Mouse (Mus musculus): ENCODE data around the gene Hmgcll1. TPM values are rescaled to one million over a fixed set of nuclear protein-coding genes. Genes with fewer than 3 reads are reported as not detected.

Hmgcll1 gene
- polyA plus RNA-seq, 1 experiment from 2014 or later = 30.4 TPM

DNA sequence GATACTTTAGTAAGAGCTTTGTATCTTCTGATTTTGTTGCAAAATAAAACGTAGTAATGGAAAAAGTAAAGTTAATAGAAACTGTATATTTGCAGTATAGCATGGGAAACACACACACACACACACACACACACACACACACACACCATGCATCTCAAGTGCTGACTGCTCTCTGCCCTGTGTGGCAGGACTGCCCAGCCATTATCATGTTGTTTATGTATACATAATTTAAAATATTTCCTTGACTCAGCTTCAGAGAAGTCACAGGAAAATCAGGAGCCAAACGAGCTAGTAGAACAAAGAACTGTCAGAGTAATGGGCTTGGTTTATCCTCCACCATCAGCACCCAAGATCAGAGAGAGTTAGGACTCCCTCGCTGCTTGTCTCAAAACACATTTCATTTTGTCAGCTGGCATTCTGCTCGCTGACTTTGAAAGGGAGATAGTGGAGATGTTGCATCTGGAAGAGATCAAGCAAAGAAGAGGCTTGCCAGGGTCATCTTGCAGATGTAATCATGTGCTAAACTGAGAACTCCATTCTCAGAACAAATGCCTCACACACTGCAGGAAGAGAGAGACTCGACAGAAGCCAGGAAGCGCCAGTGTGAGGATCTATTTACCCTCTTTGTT lies 7.2 kb upstream of the Hmgcll1 start:
- Histone ChIP-seq H3K36me3 (ENCODE audit: control insufficient read depth, insufficient read depth, low read length) (no peaks in the 10 kb centered on the region), H3K4me3 (replicated peaks; ENCODE audit: low read depth, low read length) (no peak overlapping the region), H3K27ac (replicated peaks; ENCODE audit: low read depth, low read length) (no peak overlapping the region), H3K27me3 (ENCODE audit: control insufficient read depth, insufficient read depth, low read length) (no peaks in the 10 kb centered on the region), H3K4me1 (ENCODE audit: control insufficient read depth, insufficient read depth, low read length) (no peaks in the 10 kb centered on the region), H3K9me3 (ENCODE audit: control insufficient read depth, low read length) (no peaks in the 10 kb centered on the region), H3K4me2 (ENCODE audit: low read length) (no peak overlapping the region), H3K9ac (replicated peaks; ENCODE audit: low read length) (no peak overlapping the region)
- no peak for DNase-seq
- WGBS = 64% methylated on average over 6 of the region's 6 CpGs
- no peak for ATAC-seq (ENCODE audit: low FRiP score, low TSS enrichment)

DNA sequence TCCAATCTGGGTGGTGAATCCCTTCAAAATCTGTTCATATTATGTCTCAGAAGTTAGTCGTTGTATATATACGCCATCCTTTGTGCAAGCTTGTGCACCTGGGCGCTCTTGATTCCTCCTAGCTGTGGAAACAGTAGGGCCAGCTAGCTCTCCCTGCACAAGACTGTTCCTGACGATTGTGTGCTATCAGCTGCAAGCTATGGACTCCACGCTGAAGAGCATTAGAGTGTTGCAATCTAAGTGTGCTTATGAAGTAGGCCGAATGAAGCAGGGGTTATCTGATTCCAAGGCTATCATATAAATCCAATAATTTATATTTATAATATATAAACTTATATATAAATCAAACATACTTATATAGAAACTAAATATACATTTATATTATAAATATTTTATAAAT lies 866 bp upstream of the Hmgcll1 start:
- no peaks in the 10 kb centered on the region for H3K36me3 ChIP-seq (ENCODE audit: control insufficient read depth, insufficient read depth, low read length)
- no peak overlapping the region for H3K27ac ChIP-seq (replicated peaks; ENCODE audit: low read depth, low read length)
- no peak overlapping the region for H3K4me3 ChIP-seq (replicated peaks; ENCODE audit: low read depth, low read length)
- ATAC-seq (ENCODE audit: low FRiP score, low TSS enrichment) (no peak), DNase-seq (peak; percentile 19)
- H3K4me1 ChIP-seq (ENCODE audit: control insufficient read depth, insufficient read depth, low read length) = peaks cover 9% of the 10 kb centered on the region; the same call in 1 of the 2 replicates
- H3K27me3 ChIP-seq (ENCODE audit: control insufficient read depth, insufficient read depth, low read length) = no peaks in the 10 kb centered on the region
- H3K9me3 ChIP-seq (ENCODE audit: control insufficient read depth, low read length) = no peaks in the 10 kb centered on the region
- H3K4me2 ChIP-seq (ENCODE audit: low read length) = no peak overlapping the region
- no peak overlapping the region for H3K9ac ChIP-seq (replicated peaks; ENCODE audit: low read length)
- 86% methylated on average over 6 of the region's 6 CpGs for WGBS

DNA sequence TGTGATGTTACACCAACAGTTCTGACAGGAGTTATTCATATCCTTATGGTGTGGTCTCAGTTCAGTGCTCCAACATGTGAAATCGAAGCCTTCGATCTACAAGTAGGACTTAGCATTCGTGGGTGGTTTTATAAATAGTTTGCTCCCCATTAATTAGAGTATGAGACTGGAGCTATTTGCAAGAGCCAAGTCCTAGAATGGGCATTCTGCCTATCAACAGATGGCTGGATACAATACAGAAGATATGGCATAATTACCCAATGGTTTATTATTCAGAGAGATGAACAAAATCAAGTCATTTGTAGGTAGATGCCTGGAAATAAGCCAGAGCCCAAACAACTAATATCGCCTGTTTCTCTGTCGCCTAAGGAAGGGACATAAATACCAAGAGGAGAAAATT lies 1.3 kb downstream of the Hmgcll1 start:
- no peak for DNase-seq
- Histone ChIP-seq H3K4me2 (ENCODE audit: low read length) (peak overlapping the region; percentile 79), H3K36me3 (ENCODE audit: control insufficient read depth, insufficient read depth, low read length) (no peaks in the 10 kb centered on the region), H3K4me3 (replicated peaks; ENCODE audit: low read depth, low read length) (no peak overlapping the region), H3K27ac (replicated peaks; ENCODE audit: low read depth, low read length) (peak overlapping the region; percentile 94; the same call in 1 of the 2 replicates), H3K9me3 (ENCODE audit: control insufficient read depth, low read length) (no peaks in the 10 kb centered on the region), H3K9ac (replicated peaks; ENCODE audit: low read length) (no peak overlapping the region), H3K27me3 (ENCODE audit: control insufficient read depth, insufficient read depth, low read length) (no peaks in the 10 kb centered on the region), H3K4me1 (ENCODE audit: control insufficient read depth, insufficient read depth, low read length) (peaks cover 9% of the 10 kb centered on the region; the same call in 1 of the 2 replicates)
- 90% methylated on average over 5 of the region's 5 CpGs for WGBS
- no peak for ATAC-seq (ENCODE audit: low FRiP score, low TSS enrichment)

DNA sequence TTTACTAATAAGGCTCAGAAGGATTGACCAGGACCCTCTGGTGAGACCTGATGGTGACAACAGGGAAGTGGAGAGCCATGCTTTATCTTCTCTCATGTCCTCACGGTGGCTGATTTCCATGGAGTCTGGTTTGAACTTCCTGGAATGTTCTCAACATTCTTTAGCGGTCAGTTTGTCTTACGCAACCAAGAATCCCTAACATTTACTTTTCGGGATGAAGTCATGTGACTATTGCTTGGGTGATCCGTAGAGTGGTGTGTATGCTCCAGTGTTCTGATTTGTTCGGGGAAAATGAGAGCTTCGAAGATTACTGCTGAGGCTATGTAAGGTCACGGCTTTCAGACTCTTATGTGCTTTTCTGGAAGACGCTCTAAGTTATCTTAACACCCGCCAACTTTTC lies 1.9 kb downstream of the Hmgcll1 start:
- no peaks in the 10 kb centered on the region for H3K9me3 ChIP-seq (ENCODE audit: control insufficient read depth, low read length)
- no peaks in the 10 kb centered on the region for H3K36me3 ChIP-seq (ENCODE audit: control insufficient read depth, insufficient read depth, low read length)
- H3K27me3 ChIP-seq (ENCODE audit: control insufficient read depth, insufficient read depth, low read length) = no peaks in the 10 kb centered on the region
- 92% methylated on average over 10 of the region's 10 CpGs for WGBS
- peak overlapping the region; percentile 79; the same call in 1 of the 2 replicates for H3K4me2 ChIP-seq (ENCODE audit: low read length)
- H3K9ac ChIP-seq (replicated peaks; ENCODE audit: low read length) = no peak overlapping the region
- H3K4me3 ChIP-seq (replicated peaks; ENCODE audit: low read depth, low read length) = no peak overlapping the region
- no peak overlapping the region for H3K27ac ChIP-seq (replicated peaks; ENCODE audit: low read depth, low read length)
- H3K4me1 ChIP-seq (ENCODE audit: control insufficient read depth, insufficient read depth, low read length) = peaks cover 9% of the 10 kb centered on the region; the same call in 1 of the 2 replicates
- DNase-seq (no peak), ATAC-seq (ENCODE audit: low FRiP score, low TSS enrichment) (no peak)

DNA sequence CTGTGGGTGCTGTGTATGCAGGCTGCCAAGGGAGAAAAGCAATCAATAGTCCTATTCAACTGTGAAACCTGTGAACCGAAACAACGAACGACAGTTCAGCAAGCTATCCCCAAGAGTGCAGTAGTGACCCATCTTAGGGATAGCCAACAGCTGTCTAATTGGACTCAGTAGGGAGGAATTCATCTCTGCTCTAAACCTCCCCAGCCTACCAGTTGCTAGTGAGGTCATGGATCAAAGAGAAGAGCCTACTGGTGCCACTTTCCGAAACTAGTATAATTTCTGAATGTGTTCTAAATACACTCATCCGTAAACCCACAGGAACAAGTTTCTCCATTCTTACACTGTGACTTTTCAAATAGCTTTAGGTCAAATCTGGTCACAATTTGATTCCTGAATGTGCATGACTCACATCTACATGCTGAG lies 8.9 kb downstream of the Hmgcll1 start:
- H3K4me2 ChIP-seq (ENCODE audit: low read length) = no peak overlapping the region
- ATAC-seq (ENCODE audit: low FRiP score, low TSS enrichment) (no peak), DNase-seq (no peak)
- 49% methylated on average over 5 of the region's 5 CpGs for WGBS
- H3K4me3 ChIP-seq (replicated peaks; ENCODE audit: low read depth, low read length) = no peak overlapping the region
- no peak overlapping the region for H3K27ac ChIP-seq (replicated peaks; ENCODE audit: low read depth, low read length)
- no peaks in the 10 kb centered on the region for H3K27me3 ChIP-seq (ENCODE audit: control insufficient read depth, insufficient read depth, low read length)
- H3K9ac ChIP-seq (replicated peaks; ENCODE audit: low read length) = no peak overlapping the region
- no peaks in the 10 kb centered on the region for H3K4me1 ChIP-seq (ENCODE audit: control insufficient read depth, insufficient read depth, low read length)
- H3K36me3 ChIP-seq (ENCODE audit: control insufficient read depth, insufficient read depth, low read length) = no peaks in the 10 kb centered on the region
- H3K9me3 ChIP-seq (ENCODE audit: control insufficient read depth, low read length) = no peaks in the 10 kb centered on the region

DNA sequence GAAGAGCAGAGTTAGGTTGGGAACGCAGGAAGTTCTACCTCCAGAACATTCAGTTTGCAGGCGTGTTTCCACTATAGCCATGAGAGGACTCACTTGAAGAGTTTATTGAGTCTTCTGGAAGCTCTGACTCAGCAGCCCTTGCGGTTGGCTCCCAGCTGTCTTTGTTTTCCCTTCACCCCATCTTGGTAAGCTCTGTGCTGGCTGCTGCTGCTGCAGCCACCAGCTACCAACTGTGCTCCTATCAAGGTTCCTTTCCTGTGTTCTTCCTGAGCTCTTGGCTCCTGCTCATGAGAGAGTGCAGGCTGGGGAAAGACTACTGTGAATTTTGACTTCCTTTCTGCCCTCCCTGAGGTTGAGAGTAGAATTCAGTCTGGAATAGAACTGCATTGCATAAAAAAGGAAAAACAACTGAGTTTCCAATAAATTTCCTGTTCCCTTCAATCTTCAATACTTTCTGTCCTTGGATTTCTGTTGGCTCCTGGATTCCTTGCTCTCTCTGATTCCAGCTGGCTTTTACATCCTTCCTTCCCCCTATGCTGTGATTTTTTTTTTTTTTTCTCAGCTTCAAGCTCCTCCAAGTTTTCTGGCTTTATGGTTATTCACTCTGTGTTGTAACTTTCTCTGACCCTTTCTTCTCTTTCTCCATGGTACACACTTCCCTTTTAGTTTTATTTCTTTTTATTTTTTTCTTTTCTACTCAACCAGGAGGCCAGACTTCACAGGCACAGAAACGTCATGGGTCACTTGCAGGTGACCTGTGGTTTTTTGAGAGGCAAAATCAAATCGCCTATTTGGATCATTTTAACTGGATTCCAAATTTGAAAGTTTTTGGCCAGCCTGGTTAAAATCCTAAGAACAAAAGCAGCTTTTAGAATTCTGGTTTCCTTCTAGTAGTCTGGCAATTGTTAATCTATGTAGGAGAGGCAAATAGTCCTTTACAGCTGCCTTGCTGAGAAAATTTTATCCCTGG lies 9.9 kb downstream of the Hmgcll1 start:
- Histone ChIP-seq H3K4me3 (replicated peaks; ENCODE audit: low read depth, low read length) (no peak overlapping the region), H3K27me3 (ENCODE audit: control insufficient read depth, insufficient read depth, low read length) (no peaks in the 10 kb centered on the region), H3K4me2 (ENCODE audit: low read length) (no peak overlapping the region), H3K27ac (replicated peaks; ENCODE audit: low read depth, low read length) (no peak overlapping the region), H3K9ac (replicated peaks; ENCODE audit: low read length) (no peak overlapping the region), H3K9me3 (ENCODE audit: control insufficient read depth, low read length) (no peaks in the 10 kb centered on the region), H3K4me1 (ENCODE audit: control insufficient read depth, insufficient read depth, low read length) (no peaks in the 10 kb centered on the region), H3K36me3 (ENCODE audit: control insufficient read depth, insufficient read depth, low read length) (no peaks in the 10 kb centered on the region)
- WGBS = 38% methylated on average over 5 of the region's 5 CpGs
- no peak for DNase-seq
- no peak for ATAC-seq (ENCODE audit: low FRiP score, low TSS enrichment)

DNA sequence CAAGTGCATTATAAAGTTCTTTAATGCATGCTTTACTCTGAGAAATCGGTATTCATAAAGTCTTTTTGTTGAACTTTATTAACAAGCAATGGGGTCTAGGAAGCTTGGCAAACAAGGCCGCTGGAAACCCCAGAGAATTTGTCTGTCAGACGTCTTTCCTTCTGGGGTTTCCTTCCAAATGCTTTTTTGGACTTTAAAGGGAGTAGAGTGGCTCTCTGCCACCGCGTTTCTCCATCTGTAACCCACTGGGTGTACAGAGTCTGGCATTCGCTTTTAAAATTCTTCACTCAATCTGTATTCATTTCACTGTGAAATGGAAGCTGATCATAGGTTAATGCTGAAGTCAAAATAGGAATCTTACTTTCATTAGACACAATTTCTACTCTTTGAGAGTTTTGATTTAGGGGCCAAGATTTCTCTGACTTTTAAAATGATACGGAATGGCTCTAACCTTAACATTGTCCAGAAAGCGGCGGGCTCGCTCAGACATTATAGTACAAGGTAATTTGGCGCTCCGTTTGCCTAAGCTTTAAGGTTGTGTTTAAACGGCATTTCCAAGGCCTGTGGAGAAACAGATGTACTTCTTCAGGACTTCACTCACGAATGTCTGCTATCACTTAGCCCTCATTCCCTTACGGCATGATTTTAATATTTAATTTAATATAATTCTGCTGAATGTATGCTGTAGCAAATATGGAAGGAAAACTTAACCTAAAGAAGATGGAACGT lies 15.0 kb downstream of the Hmgcll1 start:
- ATAC-seq (ENCODE audit: low FRiP score, low TSS enrichment) = no peak
- H3K36me3 ChIP-seq (ENCODE audit: control insufficient read depth, insufficient read depth, low read length) = no peaks in the 10 kb centered on the region

DNA sequence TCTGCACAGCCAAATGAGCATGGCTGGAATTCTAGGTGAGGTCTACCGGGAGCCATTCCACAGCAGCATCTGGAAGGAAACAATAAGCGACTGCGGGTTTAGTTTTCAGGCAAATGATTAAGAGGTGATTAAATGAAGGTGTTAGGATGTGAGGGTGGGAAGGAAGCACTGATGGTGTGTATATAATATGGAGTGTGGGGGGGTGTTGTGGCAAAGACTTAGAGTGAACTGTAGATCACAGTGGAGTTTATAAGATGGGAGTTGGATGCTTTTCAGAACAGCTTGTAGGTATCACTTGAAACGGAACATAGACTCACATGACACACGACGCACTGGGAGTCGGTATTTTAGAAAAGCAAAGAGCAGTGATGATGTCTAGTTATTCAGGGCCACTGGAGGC lies 20.4 kb downstream of the Hmgcll1 start:
- Histone ChIP-seq H3K36me3 (ENCODE audit: control insufficient read depth, insufficient read depth, low read length) (no peaks in the 10 kb centered on the region), H3K9me3 (ENCODE audit: control insufficient read depth, low read length) (no peaks in the 10 kb centered on the region), H3K27ac (replicated peaks; ENCODE audit: low read depth, low read length) (no peak overlapping the region), H3K4me3 (replicated peaks; ENCODE audit: low read depth, low read length) (no peak overlapping the region), H3K4me2 (ENCODE audit: low read length) (no peak overlapping the region), H3K27me3 (ENCODE audit: control insufficient read depth, insufficient read depth, low read length) (no peaks in the 10 kb centered on the region), H3K9ac (replicated peaks; ENCODE audit: low read length) (no peak overlapping the region), H3K4me1 (ENCODE audit: control insufficient read depth, insufficient read depth, low read length) (no peaks in the 10 kb centered on the region)
- ATAC-seq (ENCODE audit: low FRiP score, low TSS enrichment) (no peak), DNase-seq (no peak)
- WGBS = 86% methylated on average over 7 of the region's 7 CpGs

More for the DNA sequence above, 15.0 kb downstream of the Hmgcll1 start:
- Histone ChIP-seq H3K27me3 (ENCODE audit: control insufficient read depth, insufficient read depth, low read length) (no peaks in the 10 kb centered on the region), H3K4me1 (ENCODE audit: control insufficient read depth, insufficient read depth, low read length) (no peaks in the 10 kb centered on the region), H3K9ac (replicated peaks; ENCODE audit: low read length) (no peak overlapping the region), H3K9me3 (ENCODE audit: control insufficient read depth, low read length) (no peaks in the 10 kb centered on the region), H3K4me2 (ENCODE audit: low read length) (no peak overlapping the region), H3K27ac (replicated peaks; ENCODE audit: low read depth, low read length) (no peak overlapping the region), H3K4me3 (replicated peaks; ENCODE audit: low read depth, low read length) (no peak overlapping the region)
- WGBS = 90% methylated on average over 16 of the region's 16 CpGs
- DNase-seq = no peak
